Mouse (Mus musculus): ENCODE measurements around the gene Pdx1. TPM values are rescaled to one million over a fixed set of nuclear protein-coding genes. Genes with fewer than 3 reads are reported as not detected.

Pdx1 gene
- not detected for polyA plus RNA-seq (2017; shearing (Covaris generic))

DNA sequence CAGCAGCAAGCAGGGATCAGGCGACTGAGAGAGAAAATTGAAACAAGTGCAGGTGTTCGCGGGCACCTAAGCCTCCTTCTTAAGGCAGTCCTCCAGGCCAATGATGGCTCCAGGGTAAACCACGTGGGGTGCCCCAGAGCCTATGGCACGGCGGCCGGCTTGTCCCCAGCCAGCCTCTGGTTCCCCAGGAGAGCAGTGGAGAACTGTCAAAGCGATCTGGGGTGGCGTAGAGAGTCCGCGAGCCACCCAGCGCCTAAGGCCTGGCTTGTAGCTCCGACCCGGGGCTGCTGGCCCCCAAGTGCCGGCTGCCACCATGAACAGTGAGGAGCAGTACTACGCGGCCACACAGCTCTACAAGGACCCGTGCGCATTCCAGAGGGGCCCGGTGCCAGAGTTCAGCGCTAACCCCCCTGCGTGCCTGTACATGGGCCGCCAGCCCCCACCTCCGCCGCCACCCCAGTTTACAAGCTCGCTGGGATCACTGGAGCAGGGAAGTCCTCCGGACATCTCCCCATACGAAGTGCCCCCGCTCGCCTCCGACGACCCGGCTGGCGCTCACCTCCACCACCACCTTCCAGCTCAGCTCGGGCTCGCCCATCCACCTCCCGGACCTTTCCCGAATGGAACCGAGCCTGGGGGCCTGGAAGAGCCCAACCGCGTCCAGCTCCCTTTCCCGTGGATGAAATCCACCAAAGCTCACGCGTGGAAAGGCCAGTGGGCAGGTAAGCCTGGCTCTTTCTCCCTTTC is at the start of gene Pdx1:
Gene Pdx1, plus strand, starts transcription at position 34 of the 747 bp plus-strand sequence.

DNA sequence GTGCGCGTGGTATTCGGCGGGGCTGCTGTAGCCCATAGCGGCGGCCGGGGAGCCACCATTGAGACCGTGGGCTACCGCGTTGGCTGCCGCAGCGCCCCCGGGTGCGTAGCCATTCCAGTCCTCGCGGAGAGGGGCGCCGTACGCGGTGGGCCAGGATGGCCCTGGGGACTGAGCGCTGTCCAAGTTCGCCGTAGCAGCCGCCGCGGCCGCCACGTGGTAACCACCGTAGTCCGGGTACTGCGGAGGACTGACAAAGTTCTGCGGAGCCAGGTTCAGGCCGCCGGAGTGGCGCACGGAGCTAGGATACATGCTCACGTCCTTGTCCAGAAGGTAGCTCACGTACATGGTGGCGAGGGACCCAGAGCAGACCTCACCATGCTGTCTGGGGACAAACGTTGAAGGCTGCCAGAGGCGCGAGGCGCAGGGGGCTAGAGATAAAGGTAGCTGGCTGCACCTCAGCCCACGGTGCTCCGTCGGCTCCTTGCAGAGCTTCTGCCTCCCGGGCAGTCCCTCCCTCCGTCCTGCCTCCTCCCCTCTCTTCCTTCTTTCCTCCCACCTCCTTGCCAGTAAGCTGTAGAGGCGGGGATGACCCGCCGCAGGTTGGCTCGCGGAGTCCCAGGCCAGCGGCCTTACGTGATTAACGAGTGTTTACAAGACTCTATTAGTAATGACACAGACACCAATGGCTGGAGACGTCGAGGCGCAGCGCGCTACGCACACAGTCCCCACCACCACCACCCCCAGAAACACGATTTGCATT is 37.1 kb downstream of the Pdx1 start, which contains the start of gene Cdx2:
Gene Cdx2, minus strand, starts transcription at position 633 of the 760 bp plus-strand sequence.

DNA sequence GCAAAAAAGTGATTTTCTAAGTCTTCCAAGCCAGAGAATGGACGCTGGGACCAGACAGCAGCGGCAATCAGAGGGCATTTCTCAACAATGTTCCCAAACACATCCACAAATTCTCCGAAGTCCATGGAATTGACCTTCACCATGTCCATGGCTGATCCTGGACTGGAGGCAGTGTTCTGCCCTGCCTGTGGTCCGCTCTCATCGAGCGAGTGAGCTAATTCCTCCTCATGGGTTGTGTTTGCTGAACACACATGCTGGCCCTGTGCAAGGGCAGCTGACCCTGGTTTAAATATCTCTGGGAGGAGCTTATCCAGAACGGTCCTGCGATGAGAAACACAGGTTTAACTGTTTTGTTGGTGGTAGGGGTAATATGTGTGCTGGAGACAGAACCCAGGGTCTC is 52.4 kb downstream of the Pdx1 start, which contains the start of gene Urad:
Gene Urad, minus strand, starts transcription at position 258 of the 400 bp plus-strand sequence.

Other genes with a start within 250 kb of the Pdx1 start
- 64.1 TPM for gene Lnx2, start 193.4 kb upstream of the Pdx1 start, polyA plus RNA-seq (2017; shearing (Covaris generic))
- 158 TPM for gene Polr1d, start 192.9 kb upstream of the Pdx1 start, polyA plus RNA-seq (2017; shearing (Covaris generic))
- gene Gsx1, start 81.3 kb upstream of the Pdx1 start, polyA plus RNA-seq (2017; shearing (Covaris generic)) = not detected
- not detected for gene Cdx2, start 37.3 kb downstream of the Pdx1 start, polyA plus RNA-seq (2017; shearing (Covaris generic))
- not detected for gene Urad, start 52.5 kb downstream of the Pdx1 start, polyA plus RNA-seq (2017; shearing (Covaris generic))
- 0.11 TPM for gene Flt3, start 130.5 kb downstream of the Pdx1 start, polyA plus RNA-seq (2017; shearing (Covaris generic))
- gene Pan3, start 160.2 kb downstream of the Pdx1 start, polyA plus RNA-seq (2017; shearing (Covaris generic)) = 40.0 TPM

Measured in inflammation-experienced regulatory T-cells, adult 16 weeks (primary cell).